Mouse (Mus musculus): ENCODE data around the gene Tbc1d2.
"Not testable (repeated sequence)": the region's sequence is repeated elsewhere in the genome, so short reads cannot be mapped to it uniquely, and the experiment has no call there.

The Tbc1d2 gene

DNA sequence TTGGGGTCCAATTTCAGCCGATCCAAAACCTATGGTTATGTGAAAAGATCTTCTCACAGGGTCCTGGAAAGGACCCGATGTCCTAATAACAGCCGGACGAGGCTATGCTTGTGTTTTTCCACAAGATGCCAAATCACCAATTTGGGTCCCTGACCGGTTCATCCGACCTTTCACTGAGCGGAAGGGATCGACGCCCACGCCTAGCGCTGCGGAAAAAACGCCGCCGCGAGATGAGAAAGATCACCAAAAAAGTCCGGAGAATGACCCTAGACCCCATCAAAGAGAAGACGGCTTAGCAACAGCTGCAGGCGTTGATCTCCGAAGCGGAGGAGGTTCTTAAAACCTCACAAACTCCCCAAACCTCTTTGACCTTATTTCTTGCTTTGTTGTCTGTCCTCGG, 68.4 kb downstream of the Tbc1d2 start:
- DNase-seq (ENCODE audit: low spot score in 2 of 2) = not testable (repeated sequence)

DNA sequence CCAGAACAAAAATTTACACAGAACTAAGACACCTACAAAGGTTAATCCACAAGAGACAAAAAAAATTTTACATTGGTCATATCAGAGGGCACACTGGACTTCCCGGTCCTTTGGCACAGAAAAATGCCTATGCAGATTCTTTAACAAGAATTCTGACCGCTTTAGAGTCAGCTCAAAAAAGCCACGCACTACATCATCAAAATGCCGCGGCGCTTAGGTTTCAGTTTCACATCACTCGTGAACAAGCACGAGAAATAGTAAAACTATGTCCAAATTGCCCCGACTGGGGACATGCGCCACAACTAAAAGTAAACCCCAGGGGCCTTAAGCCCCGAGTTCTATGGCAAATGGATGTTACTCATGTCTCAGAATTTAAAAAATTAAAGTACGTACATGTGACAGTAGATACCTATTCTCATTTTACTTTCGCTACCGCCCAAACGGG, 69.2 kb downstream of the Tbc1d2 start:
- DNase-seq (ENCODE audit: low spot score in 2 of 2) = not testable (repeated sequence)

DNA sequence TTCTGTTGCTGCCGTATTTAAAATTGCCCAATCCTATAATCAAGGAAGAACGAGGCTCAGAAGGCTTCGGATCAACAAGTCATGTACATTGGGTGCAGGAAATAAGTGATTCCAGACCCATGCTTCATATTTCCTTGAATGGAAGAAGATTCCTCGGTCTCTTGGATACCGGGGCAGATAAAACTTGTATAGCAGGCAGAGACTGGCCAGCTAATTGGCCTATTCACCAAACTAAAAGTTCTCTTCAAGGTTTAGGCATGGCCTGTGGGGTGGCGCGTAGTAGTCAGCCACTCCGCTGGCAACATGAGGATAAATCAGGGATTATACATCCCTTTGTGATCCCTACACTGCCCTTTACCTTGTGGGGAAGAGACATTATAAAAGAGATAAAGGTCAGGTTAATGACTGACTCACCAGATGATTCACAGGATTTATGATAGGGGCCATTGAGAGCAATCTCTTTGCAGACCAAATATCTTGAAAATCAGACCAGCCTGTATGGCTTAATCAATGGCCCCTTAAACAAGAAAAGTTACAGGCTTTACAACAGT, 71.1 kb downstream of the Tbc1d2 start:
- not testable (repeated sequence) for DNase-seq (ENCODE audit: low spot score in 2 of 2)

DNA sequence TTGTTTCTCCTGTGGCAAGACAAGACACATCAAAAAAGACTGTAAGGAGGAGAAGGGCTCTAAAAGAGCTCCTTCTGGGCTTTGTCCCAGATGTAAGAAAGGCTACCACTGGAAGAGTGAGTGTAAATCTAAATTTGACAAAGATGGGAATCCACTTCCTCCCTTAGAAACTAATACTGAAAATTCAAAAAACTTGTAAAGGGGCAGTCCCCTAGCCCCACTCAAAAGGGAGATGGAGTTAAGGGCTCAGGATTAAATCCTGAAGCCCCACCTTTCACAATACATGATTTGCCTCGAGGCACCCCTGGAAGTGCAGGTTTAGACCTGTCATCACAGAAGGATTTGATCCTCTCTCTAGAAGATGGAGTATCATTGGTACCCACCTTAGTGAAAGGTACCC, 71.8 kb downstream of the Tbc1d2 start:
- no peak for DNase-seq (ENCODE audit: low spot score in 2 of 2)

DNA sequence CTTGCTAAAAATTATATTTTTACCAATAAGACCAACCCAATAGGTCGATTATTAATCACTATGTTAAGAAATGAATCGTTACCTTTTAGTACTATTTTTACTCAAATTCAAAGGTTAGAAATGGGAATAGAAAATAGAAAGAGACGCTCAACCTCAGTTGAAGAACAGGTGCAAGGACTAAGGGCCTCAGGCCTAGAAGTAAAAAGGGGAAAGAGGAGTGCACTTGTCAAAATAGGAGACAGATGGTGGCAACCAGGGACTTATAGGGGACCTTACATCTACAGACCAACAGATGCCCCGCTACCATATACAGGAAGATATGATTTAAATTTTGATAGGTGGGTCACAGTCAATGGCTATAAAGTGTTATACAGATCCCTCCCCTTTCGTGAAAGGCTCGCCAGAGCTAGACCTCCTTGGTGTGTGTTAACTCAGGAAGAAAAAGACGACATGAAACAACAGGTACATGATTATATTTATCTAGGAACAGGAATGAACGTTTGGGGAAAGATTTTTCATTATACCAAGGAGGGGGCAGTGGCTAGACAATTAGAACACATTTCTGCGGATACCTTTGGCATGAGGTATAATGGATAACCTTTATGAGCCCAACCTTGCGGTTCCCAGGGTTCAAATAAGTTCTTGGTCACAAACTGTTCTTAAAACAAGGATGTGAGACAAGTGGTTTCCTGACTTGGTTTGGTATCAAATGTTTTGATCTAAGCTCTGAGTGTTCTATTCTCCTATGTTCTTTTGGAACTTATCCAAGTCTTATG, 74.3 kb downstream of the Tbc1d2 start:
- not testable (repeated sequence) for DNase-seq (ENCODE audit: low spot score in 2 of 2)

DNA sequence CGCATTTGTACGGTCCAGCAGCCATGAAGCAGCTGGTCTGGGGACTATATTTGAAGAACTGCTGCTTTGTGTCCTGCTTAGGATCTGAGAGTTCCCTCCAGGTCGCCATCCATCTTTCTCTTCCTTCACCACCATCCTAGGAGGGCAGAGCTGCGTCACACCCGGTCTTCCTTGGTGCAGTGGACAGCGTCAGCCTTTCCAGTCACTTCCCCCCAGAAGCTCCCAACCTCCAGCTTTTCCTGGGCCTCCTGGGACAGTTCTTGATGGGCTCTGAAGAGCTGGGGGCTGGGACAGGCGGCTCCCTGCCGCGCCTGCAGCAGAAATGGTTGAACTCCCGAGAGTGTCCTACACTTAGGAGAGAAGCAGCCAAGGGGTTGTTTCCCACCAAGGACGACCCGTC, 75.2 kb downstream of the Tbc1d2 start:
- no peak for DNase-seq (ENCODE audit: low spot score in 2 of 2)

DNA sequence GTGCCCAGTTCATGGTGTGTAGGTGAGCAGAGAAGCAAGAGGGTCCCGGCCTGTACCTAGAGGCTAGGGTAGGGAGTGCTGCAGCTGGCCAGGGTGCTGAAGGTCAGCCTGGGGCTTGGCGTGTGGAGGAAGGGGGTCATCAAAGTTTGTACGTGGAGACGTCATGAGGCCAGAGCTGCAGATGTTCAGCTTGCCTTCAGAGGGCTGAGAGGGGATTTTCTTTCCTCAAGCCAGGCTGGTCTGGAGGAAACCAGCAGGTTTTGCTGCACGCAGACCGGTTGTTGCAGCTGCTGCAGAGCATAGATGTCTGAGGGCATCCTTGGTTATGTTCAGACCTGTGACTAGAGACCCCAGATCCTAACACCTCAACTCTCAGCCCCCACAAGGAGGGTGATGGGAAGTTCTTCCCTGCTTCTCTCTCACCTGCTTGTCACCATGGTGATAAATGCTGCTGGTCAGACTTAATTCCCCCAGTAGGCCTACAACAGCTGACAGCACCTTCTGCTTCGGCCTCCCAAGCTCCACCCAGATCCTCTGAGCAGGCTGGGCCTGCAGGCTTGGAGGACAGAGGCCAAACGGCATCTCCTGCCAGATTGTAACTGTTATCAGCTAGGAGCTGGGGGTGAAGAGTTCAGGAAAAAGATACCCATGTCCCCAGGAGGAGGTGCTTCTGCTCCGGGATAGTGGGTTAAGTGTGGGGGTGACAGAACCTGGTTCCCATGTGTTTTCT, 75.8 kb downstream of the Tbc1d2 start:
- DNase-seq (ENCODE audit: low spot score in 2 of 2) = no peak

DNA sequence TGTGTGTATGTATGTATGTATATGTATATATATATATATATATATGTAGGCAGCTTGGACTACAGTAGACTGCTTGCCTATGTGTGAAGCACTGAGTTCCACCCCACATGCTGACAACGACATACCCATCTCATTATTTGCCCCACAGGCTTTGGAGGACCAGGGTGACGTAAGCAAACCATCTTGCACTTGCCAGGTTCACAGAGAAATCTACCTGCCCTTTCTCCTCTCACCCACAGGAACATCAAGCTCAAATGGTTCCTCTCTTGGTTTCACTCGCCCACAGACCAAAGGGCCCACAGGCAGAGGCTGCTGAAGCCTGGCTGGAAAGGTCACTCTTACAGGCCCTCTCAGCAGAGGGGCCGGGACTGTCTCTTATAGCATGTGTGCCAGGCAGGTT, 77.4 kb downstream of the Tbc1d2 start:
- no peak for DNase-seq (ENCODE audit: low spot score in 2 of 2)

DNA sequence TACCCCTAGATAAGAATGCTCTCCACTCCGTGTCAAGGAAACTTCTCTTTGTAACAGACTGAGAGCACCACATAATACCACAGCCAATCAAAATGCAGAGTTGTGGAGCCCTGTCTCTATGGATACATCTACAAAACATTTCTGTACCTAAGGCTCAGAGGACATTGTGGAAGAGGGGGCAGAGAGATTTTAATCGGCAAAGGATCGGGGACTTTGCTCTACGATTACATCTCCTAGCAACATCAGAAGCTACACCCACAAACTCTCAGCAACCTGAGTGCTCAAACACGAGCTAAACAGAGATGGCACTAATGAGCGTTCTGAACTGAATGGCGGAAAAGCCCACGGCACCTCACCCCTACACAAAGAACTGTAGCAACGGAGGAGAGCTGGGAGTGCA, 78.3 kb downstream of the Tbc1d2 start:
- no peak for DNase-seq (ENCODE audit: low spot score in 2 of 2)

DNA sequence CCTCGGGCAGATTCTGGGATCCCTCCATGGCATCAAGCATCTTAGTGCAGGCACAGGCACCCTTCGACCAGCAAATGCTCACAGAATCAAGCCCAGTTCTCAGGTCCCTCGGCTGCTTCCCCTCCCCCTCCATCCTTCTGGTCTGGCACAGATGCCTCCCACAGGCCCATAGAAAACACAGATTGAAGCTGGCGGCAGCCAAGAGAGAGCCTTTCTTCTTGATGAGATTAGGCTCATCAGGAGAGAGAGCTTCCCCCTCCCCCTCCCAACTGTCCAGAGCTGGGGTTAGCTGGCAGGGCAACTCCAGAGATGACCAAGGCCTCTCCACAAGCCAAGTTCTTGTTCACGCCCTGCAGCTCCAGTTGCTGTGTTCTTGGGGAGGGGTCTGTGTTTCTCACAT, 80.3 kb downstream of the Tbc1d2 start:
- DNase-seq (ENCODE audit: low spot score in 2 of 2) = no peak

DNA sequence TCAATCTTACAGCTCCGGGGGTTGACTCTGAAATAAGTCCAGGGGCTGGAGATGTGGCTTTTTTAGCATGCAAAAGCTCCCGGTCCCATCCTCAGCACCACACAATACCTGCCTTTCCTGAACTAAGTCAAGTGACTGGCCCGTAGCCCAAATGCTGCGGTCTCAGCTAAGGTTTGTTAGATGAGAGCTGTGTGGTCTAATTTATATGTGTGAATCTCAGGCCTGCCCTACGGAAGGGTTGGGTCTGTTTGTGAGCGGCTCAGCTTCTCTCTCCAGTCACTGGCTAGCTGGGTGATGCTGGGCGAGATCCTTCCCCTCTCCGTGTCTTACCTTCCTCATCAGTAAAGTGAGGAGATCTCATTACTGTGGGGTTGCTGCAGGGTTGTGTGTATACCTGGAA, 81.8 kb downstream of the Tbc1d2 start:
- DNase-seq (ENCODE audit: low spot score in 2 of 2) = no peak

DNA sequence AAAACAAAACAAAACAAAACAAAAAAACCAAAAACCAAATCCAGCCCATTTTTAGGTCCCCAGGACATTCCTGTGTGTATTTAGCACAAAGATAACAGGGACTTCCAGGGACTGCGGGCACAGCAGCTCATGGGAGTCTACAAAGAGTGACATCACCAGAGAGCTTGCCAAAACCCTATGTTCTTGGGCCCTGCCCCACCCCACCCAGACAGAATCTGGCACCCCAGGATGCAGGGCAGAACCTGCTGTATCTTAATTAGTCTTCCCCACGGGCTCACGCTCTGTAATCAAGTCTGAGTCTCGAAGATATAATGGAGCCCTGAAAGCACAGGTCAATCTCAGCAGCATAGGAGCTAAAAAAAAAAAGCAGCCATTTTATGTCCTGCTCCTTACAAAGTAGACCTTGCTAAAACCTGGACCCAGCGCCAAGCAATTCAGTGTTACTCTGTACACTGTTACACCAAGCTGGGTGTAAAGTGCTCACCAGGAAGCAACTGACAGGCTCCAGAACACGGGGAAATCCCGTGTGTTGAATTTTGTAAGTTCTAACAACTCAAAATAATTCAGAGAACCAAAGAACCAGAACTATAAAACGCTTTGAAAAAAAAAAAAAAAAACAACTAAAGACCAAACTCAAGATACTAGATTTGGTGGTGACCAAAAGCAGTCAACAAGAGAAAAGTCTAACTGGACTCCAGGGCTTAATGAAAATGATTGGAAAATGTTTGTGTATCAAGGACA, 82.9 kb downstream of the Tbc1d2 start:
- no peak for DNase-seq (ENCODE audit: low spot score in 2 of 2)

DNA sequence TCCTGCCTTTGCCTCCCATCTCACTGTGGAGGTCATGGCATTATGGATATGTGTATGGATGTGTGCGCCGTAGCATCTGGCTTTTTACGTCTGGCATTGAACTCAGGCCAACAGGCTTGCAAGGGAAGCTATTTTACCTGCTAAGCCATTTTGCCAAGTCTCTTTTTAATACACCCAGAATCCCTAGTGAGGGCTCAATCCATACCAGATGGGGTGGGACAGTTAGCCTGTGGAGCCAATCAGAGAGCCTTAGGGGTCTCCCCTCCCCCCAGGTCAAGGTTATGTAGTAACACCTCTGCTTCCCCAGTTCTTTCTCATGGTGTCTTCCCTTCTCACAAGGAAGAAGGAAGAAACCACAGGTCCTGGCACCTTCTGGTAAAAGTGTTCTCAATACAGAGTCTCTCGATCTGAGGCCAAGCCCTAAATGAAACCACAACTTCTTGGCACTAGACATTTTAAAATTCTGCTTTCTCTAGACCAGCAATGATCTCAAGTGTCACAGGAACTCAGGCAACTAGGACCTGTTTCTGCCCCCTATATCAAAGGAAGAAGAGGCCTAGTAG, 84.5 kb downstream of the Tbc1d2 start:
- DNase-seq (ENCODE audit: low spot score in 2 of 2) = no peak

DNA sequence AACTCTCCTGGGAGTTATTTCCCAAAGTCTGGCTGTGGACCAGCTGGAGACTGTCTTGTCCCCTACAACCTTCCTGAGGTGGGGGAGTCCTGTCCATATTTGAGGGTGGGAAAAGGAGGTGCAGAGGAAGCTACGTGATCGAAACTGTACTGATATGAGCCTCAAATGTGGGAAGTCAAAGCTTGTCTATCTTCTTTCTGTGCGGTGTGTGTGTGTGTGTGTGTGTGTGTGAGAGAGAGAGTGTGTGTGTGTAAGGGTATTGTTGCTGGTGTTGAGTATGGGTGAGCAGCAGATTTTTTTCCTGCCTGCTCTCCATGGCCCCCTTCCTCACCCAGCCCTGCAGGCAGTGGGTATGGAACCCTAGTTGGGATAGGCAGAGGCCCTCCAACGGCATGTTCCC, 85.8 kb downstream of the Tbc1d2 start:
- DNase-seq (ENCODE audit: low spot score in 2 of 2) = no peak

DNA sequence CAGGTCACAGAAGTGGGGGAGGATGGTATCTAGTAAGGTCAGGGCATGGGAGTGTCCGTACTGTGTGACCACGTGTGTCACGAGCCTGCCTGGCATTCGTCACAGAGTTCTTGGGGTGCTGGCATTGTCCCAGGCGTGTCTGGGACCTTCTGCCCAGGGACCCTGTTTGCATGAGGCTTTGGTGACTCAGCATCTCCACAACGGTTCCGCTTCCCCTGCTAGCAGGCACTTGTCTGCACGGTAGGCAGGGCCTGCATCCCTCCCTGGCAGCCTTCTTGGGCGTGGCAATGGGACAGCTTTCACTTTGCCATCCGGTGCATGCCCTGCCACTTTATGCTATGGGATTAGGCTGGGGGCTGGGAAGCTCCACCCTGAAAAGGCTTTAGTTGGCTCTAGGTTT, 86.2 kb downstream of the Tbc1d2 start:
- peak; percentile 63 to 68 for DNase-seq (ENCODE audit: low spot score in 2 of 2)

DNA sequence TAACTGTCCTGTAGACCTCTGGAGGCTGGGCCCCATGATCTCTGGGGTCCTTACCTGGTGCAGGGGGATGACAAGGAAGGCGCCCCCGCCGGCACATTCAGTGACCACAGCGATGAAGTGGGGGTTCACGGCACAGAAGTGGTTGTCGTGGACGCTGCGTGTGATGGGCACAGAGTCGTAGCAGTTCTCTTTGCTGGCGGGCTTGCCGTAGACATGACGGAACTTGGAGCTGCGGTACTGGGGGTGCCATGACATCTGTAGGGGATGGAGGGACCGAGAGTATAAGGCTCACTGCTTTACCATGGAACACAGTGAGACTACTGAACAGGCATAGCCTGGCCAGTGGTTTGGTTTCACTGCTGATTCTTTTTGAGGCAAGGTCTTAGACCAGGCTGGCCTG, 87.2 kb downstream of the Tbc1d2 start:
- DNase-seq (ENCODE audit: low spot score in 2 of 2) = no peak

DNA sequence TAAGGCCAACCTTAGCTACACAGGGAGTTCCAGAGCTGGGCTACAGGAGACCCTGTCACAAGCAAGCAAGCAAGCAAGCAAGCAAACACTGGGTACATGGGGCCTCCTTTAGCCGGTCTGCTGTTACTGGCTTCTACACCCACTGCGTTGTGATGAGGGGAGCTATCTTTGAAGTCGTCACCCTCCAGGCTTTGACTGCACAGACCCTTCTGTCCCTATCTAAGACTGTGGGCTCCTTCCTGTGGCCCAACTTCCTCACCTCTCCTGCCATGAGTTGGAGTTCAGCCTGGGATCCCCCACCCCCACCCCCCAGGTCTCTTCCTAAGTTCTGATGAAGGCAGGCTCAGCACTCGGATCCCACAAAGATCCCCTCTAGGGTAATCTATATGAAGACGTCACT, 88.0 kb downstream of the Tbc1d2 start:
- no peak for DNase-seq (ENCODE audit: low spot score in 2 of 2)

DNA sequence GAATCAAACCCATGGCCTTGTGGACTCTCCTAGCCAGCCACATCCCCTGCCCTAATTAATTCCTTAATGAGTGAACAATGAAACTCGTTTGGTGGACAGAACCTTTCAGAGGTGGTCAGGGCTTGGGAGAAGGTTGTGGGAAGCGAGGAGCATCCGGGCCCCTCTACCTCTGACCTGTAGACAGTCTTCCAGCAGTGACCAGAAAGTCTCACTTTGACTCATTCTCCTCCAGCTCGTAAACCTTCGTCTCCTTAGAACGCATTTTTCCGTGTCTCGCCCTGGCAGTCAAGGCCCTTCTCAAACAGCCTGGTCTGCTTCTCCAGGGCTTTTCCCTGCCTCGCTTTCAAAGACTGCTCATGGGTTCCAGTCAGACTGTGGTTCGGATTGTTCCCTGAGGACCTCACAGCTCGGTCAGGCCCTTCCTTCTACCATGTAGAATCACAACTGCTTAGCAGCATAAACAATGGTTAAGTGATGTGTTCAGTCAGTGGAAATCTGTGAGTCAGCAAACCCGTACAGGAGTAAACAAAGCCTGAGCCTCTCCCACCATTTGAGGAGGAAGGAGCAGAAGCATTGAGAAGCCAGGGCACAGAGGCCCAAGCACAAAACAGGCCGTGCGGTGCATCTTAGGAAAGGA, 89.8 kb downstream of the Tbc1d2 start:
- DNase-seq (ENCODE audit: low spot score in 2 of 2) = no peak

DNA sequence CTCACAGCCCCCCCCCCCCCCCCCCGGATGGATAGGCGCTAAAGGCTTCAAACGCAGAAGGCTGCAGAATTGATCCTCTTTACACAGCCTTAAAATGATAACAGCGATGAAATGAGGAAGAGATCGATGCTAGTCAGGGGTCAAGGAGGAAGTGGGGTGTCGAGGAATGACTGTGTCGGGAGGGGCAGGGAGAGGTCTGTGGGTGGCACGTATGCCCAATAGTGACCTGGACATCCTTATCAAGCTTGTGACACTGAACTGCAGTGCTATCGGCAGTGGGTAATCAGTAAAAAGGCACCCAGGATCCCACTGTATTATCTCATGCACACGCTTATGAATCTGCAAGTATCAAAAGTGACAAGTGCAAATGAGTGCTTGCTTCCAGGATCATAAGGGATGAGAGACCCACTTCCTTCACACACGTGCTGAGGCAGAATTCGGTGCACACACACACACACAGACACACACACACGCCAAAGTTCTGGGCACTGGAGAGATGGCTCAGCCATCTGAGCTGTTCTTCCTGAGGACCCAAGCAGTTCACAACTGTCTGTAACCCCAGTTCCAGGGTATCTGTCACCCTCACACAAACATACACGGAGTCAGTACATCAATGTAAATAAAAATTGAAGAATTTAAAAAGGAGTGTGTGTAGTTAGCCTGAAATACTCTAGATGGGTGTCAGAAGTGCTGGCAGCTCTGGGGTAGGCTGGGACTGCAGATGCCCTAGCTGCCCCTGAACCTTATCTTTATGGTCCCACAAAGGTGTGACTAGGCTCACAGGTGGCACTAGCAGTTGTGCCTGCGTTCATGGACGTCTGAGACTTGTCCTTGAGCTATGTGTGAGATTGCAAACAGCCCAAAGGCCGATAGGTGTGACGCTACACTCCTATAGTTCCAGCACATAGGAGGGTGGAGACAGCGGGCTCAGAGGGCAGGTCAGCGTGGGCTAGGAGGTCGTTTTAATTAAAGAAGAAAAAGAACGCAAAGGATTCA, 91.0 kb downstream of the Tbc1d2 start:
- DNase-seq (ENCODE audit: low spot score in 2 of 2) = no peak

DNA sequence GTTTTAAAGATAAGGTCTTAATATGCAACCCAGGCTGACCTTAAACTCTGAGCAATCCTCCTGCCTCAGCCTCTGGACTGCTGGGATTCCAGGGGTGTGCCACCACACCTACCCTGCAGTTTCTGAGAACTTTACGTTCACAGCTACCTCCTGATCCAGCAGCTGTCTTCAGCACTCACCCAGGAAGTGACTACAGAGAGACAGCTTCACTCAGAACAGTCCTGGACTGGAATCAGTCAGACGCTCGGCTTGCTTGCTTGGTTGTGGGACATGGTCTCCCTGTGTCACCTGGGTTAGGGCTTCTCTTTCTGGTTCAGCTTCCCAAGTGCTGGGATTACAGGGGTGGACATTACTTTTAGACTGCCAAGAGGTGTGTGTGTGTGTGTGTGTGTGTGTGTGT, 93.1 kb downstream of the Tbc1d2 start:
- DNase-seq (ENCODE audit: low spot score in 2 of 2) = no peak

Data from spleen, postnatal 36 days (tissue).